12 mouse cellular contexts compared by ENCODE assay signal in genomic region chr3:101191298-101191986, GRCm38 (mm10).
DNase-seq lines count a peak whose midpoint lies in the region; ATAC-seq and TF ChIP-seq lines count a peak whose summit lies in the region.
"Had no signal": no experiment of that assay in that cellular context is flagged by ENCODE, and none has a peak within 500 bp of the region (broad histone marks: within the 10 kb centered on the region; RNA-seq: fewer than 3 reads in every experiment).

No protein-coding gene starts in this region.

- no peaks in the 10 kb centered on the region for H3K36me3 ChIP-seq in hindbrain, embryonic 14.5 days (replicated peaks; ENCODE audit: control insufficient read depth, insufficient read depth)
- H3K36me3 ChIP-seq in hindbrain, embryonic 10.5 days = no peaks in the 10 kb centered on the region
- no peaks in the 10 kb centered on the region for H3K36me3 ChIP-seq in forebrain, embryonic 16.5 days (ENCODE audit: control insufficient read depth, insufficient read depth)
- H3K36me3 ChIP-seq in stomach, postnatal 0 days (ENCODE audit: control insufficient read depth, insufficient read depth, low read length) = no peaks in the 10 kb centered on the region
- H3K36me3 ChIP-seq: kidney, embryonic 15.5 days had no signal

- 60% methylated on average over 7 of the region's 7 CpGs for WGBS in hindbrain, embryonic 14.5 days
- 84% methylated on average over 7 of the region's 7 CpGs for WGBS in hindbrain, embryonic 10.5 days
- WGBS in forebrain, embryonic 16.5 days = 45% methylated on average over 7 of the region's 7 CpGs
- WGBS in stomach, postnatal 0 days = 72% methylated on average over 7 of the region's 7 CpGs

- H3K27me3 ChIP-seq in hindbrain, embryonic 14.5 days (ENCODE audit: control insufficient read depth, insufficient read depth, low read length) = no peaks in the 10 kb centered on the region
- H3K27me3 ChIP-seq in hindbrain, embryonic 10.5 days (ENCODE audit: insufficient read depth, poor library complexity, severe bottlenecking) = no peaks in the 10 kb centered on the region
- no peaks in the 10 kb centered on the region for H3K27me3 ChIP-seq in forebrain, embryonic 16.5 days (replicated peaks; ENCODE audit: control insufficient read depth, insufficient read depth, low read length)
- H3K27me3 ChIP-seq in stomach, postnatal 0 days (ENCODE audit: control insufficient read depth, insufficient read depth, low read length) = no peaks in the 10 kb centered on the region
- H3K27me3 ChIP-seq: kidney, embryonic 15.5 days had no signal

- peak; percentile 55; the same call in 1 of the 2 replicates for ATAC-seq in hindbrain, embryonic 14.5 days (ENCODE audit: low FRiP score)
- peak; percentile 59; the same call in 1 of the 2 replicates for ATAC-seq in forebrain, embryonic 16.5 days
- ATAC-seq in stomach, postnatal 0 days (ENCODE audit: low FRiP score, low TSS enrichment) = no peak

- H3K4me2 ChIP-seq in hindbrain, embryonic 14.5 days (replicated peaks) = no peak overlapping the region
- no peak overlapping the region for H3K4me2 ChIP-seq in forebrain, embryonic 16.5 days (ENCODE audit: low read length)
- no peak overlapping the region for H3K4me2 ChIP-seq in stomach, postnatal 0 days (replicated peaks; ENCODE audit: low read depth)
- H3K4me2 ChIP-seq: kidney, embryonic 15.5 days; lung, embryonic 14.5 days had no signal

- no peaks in the 10 kb centered on the region for H3K9me3 ChIP-seq in hindbrain, embryonic 14.5 days (ENCODE audit: control insufficient read depth, low read length)
- no peaks in the 10 kb centered on the region for H3K9me3 ChIP-seq in hindbrain, embryonic 10.5 days
- H3K9me3 ChIP-seq in forebrain, embryonic 16.5 days (ENCODE audit: control insufficient read depth, low read length) = no peaks in the 10 kb centered on the region
- H3K9me3 ChIP-seq in stomach, postnatal 0 days (ENCODE audit: control insufficient read depth, low read length) = no peaks in the 10 kb centered on the region
- H3K9me3 ChIP-seq: kidney, embryonic 15.5 days had no signal

- no peak overlapping the region for H3K9ac ChIP-seq in hindbrain, embryonic 14.5 days
- H3K9ac ChIP-seq in forebrain, embryonic 16.5 days (replicated peaks; ENCODE audit: low read depth, low read length) = no peak overlapping the region
- no peak overlapping the region for H3K9ac ChIP-seq in stomach, postnatal 0 days (ENCODE audit: low read length)
- H3K9ac ChIP-seq: kidney, embryonic 15.5 days; lung, embryonic 14.5 days had no signal

- TF ChIP-seq CTCF in stomach, postnatal 0 days (IDR thresholded peaks at IDR 0.05; ENCODE audit: low read depth) = no peak

- peaks cover 19% of the 10 kb centered on the region for H3K4me1 ChIP-seq in hindbrain, embryonic 14.5 days (replicated peaks; ENCODE audit: control insufficient read depth, insufficient read depth, low read length)
- H3K4me1 ChIP-seq in hindbrain, embryonic 10.5 days (replicated peaks) = peaks cover 14% of the 10 kb centered on the region
- H3K4me1 ChIP-seq in forebrain, embryonic 16.5 days (replicated peaks; ENCODE audit: control insufficient read depth, insufficient read depth, low read length) = peaks cover 16% of the 10 kb centered on the region; the same call in 1 of the 2 replicates
- H3K4me1 ChIP-seq in stomach, postnatal 0 days (replicated peaks; ENCODE audit: control insufficient read depth, insufficient read depth) = no peaks in the 10 kb centered on the region
- H3K4me1 ChIP-seq: kidney, embryonic 15.5 days had no signal

- no peak overlapping the region for H3K4me3 ChIP-seq in hindbrain, embryonic 14.5 days (replicated peaks; ENCODE audit: low read length)
- no peak overlapping the region for H3K4me3 ChIP-seq in hindbrain, embryonic 10.5 days
- H3K4me3 ChIP-seq in forebrain, embryonic 16.5 days (replicated peaks; ENCODE audit: low read length) = no peak overlapping the region
- H3K4me3 ChIP-seq in stomach, postnatal 0 days (ENCODE audit: low read depth, low read length) = no peak overlapping the region
- H3K4me3 ChIP-seq: erythroblast, embryonic 14.5 days; kidney, embryonic 15.5 days; myocyte had no signal

- no peak overlapping the region for H3K27ac ChIP-seq in hindbrain, embryonic 14.5 days
- no peak overlapping the region for H3K27ac ChIP-seq in hindbrain, embryonic 10.5 days
- H3K27ac ChIP-seq in forebrain, embryonic 16.5 days (ENCODE audit: low read length) = no peak overlapping the region
- H3K27ac ChIP-seq in stomach, postnatal 0 days (replicated peaks) = no peak overlapping the region
- H3K27ac ChIP-seq: kidney, embryonic 15.5 days had no signal

- TF ChIP-seq EP300 in stomach, postnatal 0 days (optimal IDR thresholded peaks at IDR 0.05) = no peak

- no peak for DNase-seq in hindbrain, embryonic 14.5 days (ENCODE audit: low spot score)
- DNase-seq in hindbrain, embryonic 10.5 days (ENCODE audit: low spot score) = no peak
- DNase-seq in layer of hippocampus, adult 9-11 months = peak; percentile 43
- DNase-seq in retina, embryonic 14.5 days (ENCODE audit: low spot score) = peak; percentile 60
- DNase-seq in adrenal gland, adult 18-20 months (ENCODE audit: low spot score in 2 of 2) = no peak
- DNase-seq in stomach, postnatal 0 days (ENCODE audit: low spot score) = no peak
- DNase-seq: cerebellum, adult 2 months; lung, embryonic 14.5 days had no signal

Comparison
In these comparisons a context has a peak if more than half of its experiments do, and no peak if none do; other contexts are left out.
1. DNase-seq: peak in layer of hippocampus, adult 9-11 months (single experiment) and retina, embryonic 14.5 days (single experiment); none in hindbrain, embryonic 14.5 days (single experiment), hindbrain, embryonic 10.5 days (single experiment), adrenal gland, adult 18-20 months (0 of 2) and stomach, postnatal 0 days (single experiment).